Comparison of ENCODE assay signal across 8 mouse cellular contexts in genomic region chr1:152817027-152817769, GRCm38 (mm10). TPM values are rescaled to one million over a fixed set of nuclear protein-coding genes. Genes with fewer than 3 reads are reported as not detected.
DNase-seq lines count a peak whose midpoint lies in the region; ATAC-seq lines count a peak whose summit lies in the region.

No protein-coding gene starts in this region.

- no peak for DNase-seq in kidney, adult 18-20 months
- DNase-seq in brain, embryonic 18.5 days (ENCODE audit: low read depth, low spot score) = peak; percentile 30
- no peak for DNase-seq in hindbrain, embryonic 14.5 days (ENCODE audit: low spot score)
- DNase-seq in right cerebral cortex, postnatal 36 days (ENCODE audit: low spot score in 2 of 2) = no peak
- no peak for DNase-seq in frontal cortex, postnatal 36 days (ENCODE audit: low spot score in 2 of 2)

- peak overlapping the region; percentile 80 for H3K27ac ChIP-seq in kidney, embryonic 16.5 days (ENCODE audit: low read length)
- H3K27ac ChIP-seq in hindbrain, embryonic 14.5 days = peak overlapping the region; percentile 73
- H3K27ac ChIP-seq in neural tube, embryonic 15.5 days (replicated peaks) = peak overlapping the region; percentile 41

- no peak overlapping the region for H3K4me2 ChIP-seq in kidney, embryonic 16.5 days (replicated peaks; ENCODE audit: low read depth, low read length)
- no peak overlapping the region for H3K4me2 ChIP-seq in hindbrain, embryonic 14.5 days (replicated peaks)
- no peak overlapping the region for H3K4me2 ChIP-seq in neural tube, embryonic 15.5 days

- H3K4me1 ChIP-seq in kidney, embryonic 16.5 days (ENCODE audit: insufficient read depth, low read length) = peaks cover 29% of the 10 kb centered on the region
- H3K4me1 ChIP-seq in hindbrain, embryonic 14.5 days (replicated peaks; ENCODE audit: control insufficient read depth, insufficient read depth, low read length) = peaks cover 25% of the 10 kb centered on the region
- H3K4me1 ChIP-seq in neural tube, embryonic 15.5 days = peaks cover 31% of the 10 kb centered on the region

- no peak overlapping the region for H3K9ac ChIP-seq in kidney, embryonic 16.5 days (replicated peaks; ENCODE audit: low read length)
- no peak overlapping the region for H3K9ac ChIP-seq in hindbrain, embryonic 14.5 days
- no peak overlapping the region for H3K9ac ChIP-seq in neural tube, embryonic 15.5 days (replicated peaks)

- H3K9me3 ChIP-seq in kidney, embryonic 16.5 days (ENCODE audit: low read length) = no peaks in the 10 kb centered on the region
- H3K9me3 ChIP-seq in hindbrain, embryonic 14.5 days (ENCODE audit: control insufficient read depth, low read length) = no peaks in the 10 kb centered on the region
- H3K9me3 ChIP-seq in neural tube, embryonic 15.5 days (replicated peaks) = no peaks in the 10 kb centered on the region

- WGBS in kidney, embryonic 16.5 days = 32% methylated on average over 12 of the region's 12 CpGs
- 11% methylated on average over 12 of the region's 12 CpGs for WGBS in hindbrain, embryonic 14.5 days
- WGBS in neural tube, embryonic 15.5 days = 15% methylated on average over 12 of the region's 12 CpGs

- H3K36me3 ChIP-seq in kidney, embryonic 16.5 days (ENCODE audit: insufficient read depth, low read length) = no peaks in the 10 kb centered on the region
- H3K36me3 ChIP-seq in hindbrain, embryonic 14.5 days (replicated peaks; ENCODE audit: control insufficient read depth, insufficient read depth) = no peaks in the 10 kb centered on the region
- no peaks in the 10 kb centered on the region for H3K36me3 ChIP-seq in neural tube, embryonic 15.5 days

- no peak for ATAC-seq in kidney, embryonic 16.5 days (ENCODE audit: low FRiP score, low TSS enrichment)
- peak; percentile 49; the same call in 1 of the 2 replicates for ATAC-seq in hindbrain, embryonic 14.5 days (ENCODE audit: low FRiP score)
- no peak for ATAC-seq in neural tube, embryonic 15.5 days (ENCODE audit: low FRiP score)
- ATAC-seq in erythroblast, adult 5-6 weeks (replicated peaks; ENCODE audit: low FRiP score, poor library complexity, severe bottlenecking) = no peak

- no peak overlapping the region for H3K4me3 ChIP-seq in kidney, embryonic 16.5 days (ENCODE audit: low read length)
- no peak overlapping the region for H3K4me3 ChIP-seq in hindbrain, embryonic 14.5 days (replicated peaks; ENCODE audit: low read length)
- H3K4me3 ChIP-seq in neural tube, embryonic 15.5 days (replicated peaks) = no peak overlapping the region

- no peaks in the 10 kb centered on the region for H3K27me3 ChIP-seq in kidney, embryonic 16.5 days (ENCODE audit: insufficient read depth, low read length)
- no peaks in the 10 kb centered on the region for H3K27me3 ChIP-seq in hindbrain, embryonic 14.5 days (ENCODE audit: control insufficient read depth, insufficient read depth, low read length)
- H3K27me3 ChIP-seq in neural tube, embryonic 15.5 days (replicated peaks) = no peaks in the 10 kb centered on the region

RNA-seq across cellular contexts. Expression of gene Ncf2, which starts 17.2 kb away (rescaled TPM):
- 6.7 and 7.8 TPM in 2 replicates for polyA plus RNA-seq in kidney, embryonic 16.5 days (2015; fragmentation: Nextera tagmentation; extraction: Ambion mirVana)
- polyA plus RNA-seq in hindbrain, embryonic 14.5 days (2014; fragmentation: Nextera tagmentation; extraction: Ambion mirVana) = 2.2 and 3.6 TPM in 2 replicates
- 3.4 and 6.2 TPM in 2 replicates for polyA plus RNA-seq in neural tube, embryonic 15.5 days (2015; fragmentation: Nextera tagmentation; extraction: Ambion mirVana)
- total RNA-seq in erythroblast, adult 5-6 weeks (2015; ENCODE audit: low replicate concordance) = 40.0 and 42.4 TPM in 2 replicates
- 35.7 and 41.1 TPM in 2 replicates for total RNA-seq in erythroblast, adult 5-6 weeks (2017; ENCODE audit: low replicate concordance)

RNA-seq across cellular contexts. Expression of gene Arpc5, which starts 50.9 kb away (rescaled TPM):
- polyA plus RNA-seq in kidney, embryonic 16.5 days (2015; fragmentation: Nextera tagmentation; extraction: Ambion mirVana) = 239 and 252 TPM in 2 replicates
- 336 and 364 TPM in 2 replicates for polyA plus RNA-seq in hindbrain, embryonic 14.5 days (2014; fragmentation: Nextera tagmentation; extraction: Ambion mirVana)
- polyA plus RNA-seq in neural tube, embryonic 15.5 days (2015; fragmentation: Nextera tagmentation; extraction: Ambion mirVana) = 248 and 252 TPM in 2 replicates
- total RNA-seq in erythroblast, adult 5-6 weeks (2015; ENCODE audit: low replicate concordance) = 170 and 173 TPM in 2 replicates
- 68.9 and 74.2 TPM in 2 replicates for total RNA-seq in erythroblast, adult 5-6 weeks (2017; ENCODE audit: low replicate concordance)

RNA-seq across cellular contexts. Expression of gene Rgl1, which starts 51.0 kb away (rescaled TPM):
- polyA plus RNA-seq in kidney, embryonic 16.5 days (2015; fragmentation: Nextera tagmentation; extraction: Ambion mirVana) = 58.6 and 62.0 TPM in 2 replicates
- polyA plus RNA-seq in hindbrain, embryonic 14.5 days (2014; fragmentation: Nextera tagmentation; extraction: Ambion mirVana) = 20.0 and 20.9 TPM in 2 replicates
- polyA plus RNA-seq in neural tube, embryonic 15.5 days (2015; fragmentation: Nextera tagmentation; extraction: Ambion mirVana) = 18.8 and 24.2 TPM in 2 replicates
- total RNA-seq in erythroblast, adult 5-6 weeks (2015; ENCODE audit: low replicate concordance) = 5.8 and 13.6 TPM in 2 replicates
- total RNA-seq in erythroblast, adult 5-6 weeks (2017; ENCODE audit: low replicate concordance) = 14.4 and 46.6 TPM in 2 replicates
